Mouse (Mus musculus): ENCODE data around the gene Pbx3. TPM values are rescaled to one million over a fixed set of nuclear protein-coding genes. Genes with fewer than 3 reads are reported as not detected.

The Pbx3 gene
- total RNA-seq, 2 experiments from 2014 or later: 3.9 to 18.4 TPM

- ATAC-seq (replicated peaks; ENCODE audit: poor library complexity, severe bottlenecking): no peak
These were observed 138.7 kb downstream of the Pbx3 start for GRCm38 (mm10) chr2:34234274-34234673.

- ATAC-seq (replicated peaks; ENCODE audit: poor library complexity, severe bottlenecking): no peak
These were observed 139.7 kb downstream of the Pbx3 start for GRCm38 (mm10) chr2:34233271-34233670.

DNA sequence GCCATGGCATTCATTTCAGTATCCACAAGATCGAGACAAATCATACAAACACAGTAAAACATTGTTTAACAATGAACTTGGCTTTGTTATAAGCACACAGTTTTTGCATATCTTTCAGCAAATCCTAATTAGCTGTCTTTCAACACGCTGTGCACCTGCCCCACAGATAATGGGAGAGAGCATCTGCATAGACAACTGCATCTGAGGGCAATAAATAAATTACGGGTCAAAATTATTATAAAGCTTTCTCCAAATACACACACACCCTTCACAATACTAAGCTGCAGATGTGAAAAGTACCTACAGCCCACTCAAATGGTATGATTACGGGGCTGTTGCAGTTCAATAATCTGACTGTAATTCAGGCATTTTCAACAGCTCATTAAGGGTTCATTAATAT is 145.3 kb downstream of the Pbx3 start:
- ATAC-seq (replicated peaks; ENCODE audit: poor library complexity, severe bottlenecking): no peak

DNA sequence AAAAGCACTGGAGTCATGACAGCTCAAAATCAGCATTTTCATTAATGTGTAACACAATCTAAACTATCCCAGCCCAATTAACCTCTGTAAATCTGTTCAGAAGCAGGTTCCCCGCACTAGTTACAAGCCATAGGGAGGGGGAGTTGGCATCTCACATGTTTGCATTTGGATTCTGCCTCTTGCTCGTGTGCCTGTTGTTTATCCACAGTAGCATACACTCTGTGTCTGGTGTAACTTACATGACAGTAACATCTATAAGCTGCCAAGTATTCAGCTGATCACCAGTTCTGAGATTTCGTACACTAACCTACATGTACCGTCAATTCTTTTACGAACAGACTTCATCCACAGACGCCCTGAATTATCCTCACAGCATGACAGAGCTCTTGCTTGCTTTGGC is 147.5 kb downstream of the Pbx3 start:
- ATAC-seq (replicated peaks; ENCODE audit: poor library complexity, severe bottlenecking): no peak

GRCm38 (mm10) chr2:34221477-34221876 is 151.5 kb downstream of the Pbx3 start:
- no peak for ATAC-seq (replicated peaks; ENCODE audit: poor library complexity, severe bottlenecking)

DNA sequence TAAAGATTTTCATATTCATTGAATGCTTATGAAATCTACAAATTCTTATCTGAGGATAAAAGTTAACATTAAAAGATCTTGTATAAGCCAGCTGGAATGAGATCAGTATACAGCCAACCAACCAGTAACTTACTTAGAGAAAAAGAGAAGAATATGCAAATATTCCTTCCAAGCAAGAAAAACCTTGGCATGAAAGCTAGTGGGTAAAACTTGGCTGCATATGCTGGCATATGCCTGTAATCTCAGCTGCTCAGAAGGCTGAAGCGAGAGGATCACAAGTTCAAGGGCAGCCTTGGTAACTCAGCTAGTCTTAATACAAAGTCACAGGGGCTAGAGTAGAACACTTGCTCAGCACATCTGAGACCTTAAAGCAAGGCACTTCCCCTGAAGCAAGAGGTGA is 153.8 kb downstream of the Pbx3 start:
- ATAC-seq (replicated peaks; ENCODE audit: poor library complexity, severe bottlenecking): no peak

- ATAC-seq (replicated peaks; ENCODE audit: poor library complexity, severe bottlenecking): no peak
These were observed 155.3 kb downstream of the Pbx3 start for GRCm38 (mm10) chr2:34217596-34217995.

GRCm38 (mm10) chr2:34215496-34215895 is 157.4 kb downstream of the Pbx3 start:
- no peak for ATAC-seq (replicated peaks; ENCODE audit: poor library complexity, severe bottlenecking)

DNA sequence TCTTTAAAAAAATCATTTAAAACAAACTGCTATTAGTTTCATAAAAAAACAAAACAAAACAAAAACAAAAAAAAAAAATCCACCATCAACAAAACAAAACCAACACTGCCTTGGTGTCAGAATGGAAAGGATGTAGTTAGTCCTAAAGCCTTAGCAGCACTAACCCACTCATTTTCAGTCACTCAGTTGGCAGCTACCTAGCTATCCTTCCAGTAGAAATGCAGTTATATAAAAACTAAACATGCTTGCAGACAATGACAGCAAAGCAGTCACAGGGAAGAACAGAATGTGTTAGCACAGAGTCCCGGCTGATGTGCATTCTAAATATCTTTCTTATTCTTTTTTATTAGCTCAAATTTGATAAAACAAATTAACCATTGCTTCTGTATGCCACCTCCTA is 160.5 kb downstream of the Pbx3 start:
- ATAC-seq (replicated peaks; ENCODE audit: poor library complexity, severe bottlenecking): no peak

DNA sequence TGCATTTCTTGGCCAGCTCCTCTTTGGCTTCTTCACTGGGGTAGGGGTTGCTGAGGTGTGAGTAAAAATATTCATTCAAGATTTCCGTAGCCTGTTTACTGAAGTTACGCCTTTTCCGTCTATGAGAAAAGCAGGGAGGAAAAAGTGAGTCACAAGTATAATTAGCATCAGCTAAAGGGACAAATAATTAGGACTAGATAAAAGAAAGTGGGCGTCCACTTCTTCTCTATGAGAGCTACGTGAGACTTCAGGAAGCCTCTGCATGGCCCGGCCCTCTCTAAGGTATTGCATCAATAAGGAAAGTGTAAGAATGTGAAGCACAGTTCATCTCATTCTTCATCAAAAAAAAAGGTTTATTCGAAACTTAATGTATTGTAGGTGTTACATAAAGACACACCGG is 168.1 kb downstream of the Pbx3 start:
- no peak for ATAC-seq (replicated peaks; ENCODE audit: poor library complexity, severe bottlenecking)

DNA sequence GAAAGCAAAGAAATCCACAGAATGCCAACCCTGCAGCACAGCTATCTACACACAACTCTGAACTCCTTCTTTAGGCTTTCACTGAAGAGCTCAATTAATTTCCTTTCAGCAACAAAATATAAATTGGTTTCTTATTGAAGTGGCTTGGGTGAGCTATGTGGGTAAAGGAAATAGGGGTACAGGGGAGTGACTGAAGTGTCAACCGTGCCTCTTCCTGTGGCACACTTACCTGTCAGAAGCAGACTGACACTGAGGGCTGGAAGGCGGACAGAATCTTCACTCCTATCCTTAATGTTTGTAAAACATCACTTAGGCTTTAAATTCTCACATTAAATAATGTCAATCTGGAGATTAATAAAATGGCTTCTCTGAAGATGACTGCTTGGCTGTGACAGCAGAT is 168.6 kb downstream of the Pbx3 start:
- no peak for ATAC-seq (replicated peaks; ENCODE audit: poor library complexity, severe bottlenecking)

DNA sequence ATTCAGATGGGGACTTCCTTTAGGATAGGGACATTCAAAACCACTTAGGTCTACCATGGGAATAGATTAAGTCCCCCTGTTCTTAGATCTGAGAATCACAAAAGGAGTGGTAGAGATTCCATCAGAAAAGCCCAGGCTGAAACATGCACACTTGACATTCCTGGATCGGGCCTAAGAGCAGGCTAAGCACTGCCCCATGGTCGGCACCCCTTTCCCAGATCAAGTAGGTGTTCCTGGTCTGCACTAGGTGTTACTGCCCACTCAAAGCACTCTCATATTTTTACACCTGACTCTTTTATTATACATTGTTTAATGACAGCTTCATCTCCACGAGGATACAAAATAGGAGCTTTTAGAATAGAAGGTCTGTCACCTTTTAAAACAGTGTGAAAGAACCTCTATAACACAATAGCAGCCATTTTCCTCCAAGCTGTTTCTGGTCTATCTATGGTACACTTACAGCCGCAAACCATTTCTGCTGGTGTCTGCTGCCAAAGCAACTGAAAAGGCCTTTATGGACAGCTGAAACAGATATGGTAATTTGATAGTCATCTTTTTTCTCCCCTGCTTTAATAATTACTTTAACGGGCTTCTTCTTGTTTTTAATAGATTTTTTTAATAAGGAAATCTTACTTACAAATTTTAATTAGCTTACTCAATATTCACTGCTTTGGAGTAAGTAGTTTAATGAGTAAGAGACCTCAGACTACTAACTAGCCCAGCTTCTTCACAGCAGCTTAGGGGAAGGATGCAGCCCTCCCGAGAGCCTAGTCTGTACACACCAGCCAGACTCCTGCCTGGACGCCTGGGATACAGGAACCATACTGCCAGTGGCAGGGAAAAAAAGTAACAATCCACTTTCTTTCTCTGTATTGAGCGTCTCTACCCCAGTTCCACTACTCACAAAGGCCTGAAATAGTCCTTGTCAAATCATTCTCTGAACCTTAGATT is 178.8 kb downstream of the Pbx3 start:
- no peak for ATAC-seq (replicated peaks; ENCODE audit: poor library complexity, severe bottlenecking)

DNA sequence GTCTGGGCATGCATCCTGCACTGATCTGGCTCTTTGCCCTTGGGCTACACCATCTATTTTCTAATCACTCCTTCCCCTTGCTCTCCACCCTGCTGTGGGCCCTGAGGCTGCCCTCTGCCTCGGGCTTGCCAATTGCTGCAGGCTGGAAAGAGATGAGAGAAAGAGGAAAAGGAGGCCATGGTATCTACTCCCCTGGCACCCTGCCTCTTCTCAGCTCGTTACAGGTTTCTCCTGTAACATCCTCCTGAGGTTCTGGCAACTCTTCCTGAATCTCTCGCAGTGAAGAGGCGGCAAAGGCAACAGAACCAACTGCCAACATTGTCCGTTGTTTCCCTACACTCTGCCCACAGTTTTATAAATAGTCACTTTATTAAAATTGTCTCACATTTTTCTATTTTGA is 179.7 kb downstream of the Pbx3 start:
- no peak for ATAC-seq (replicated peaks; ENCODE audit: poor library complexity, severe bottlenecking)

GRCm38 (mm10) chr2:34187366-34187765 is 185.6 kb downstream of the Pbx3 start:
- no peak for ATAC-seq (replicated peaks; ENCODE audit: poor library complexity, severe bottlenecking)

- ATAC-seq (replicated peaks; ENCODE audit: poor library complexity, severe bottlenecking): no peak
These were observed 191.3 kb downstream of the Pbx3 start for GRCm38 (mm10) chr2:34181600-34181999.

DNA sequence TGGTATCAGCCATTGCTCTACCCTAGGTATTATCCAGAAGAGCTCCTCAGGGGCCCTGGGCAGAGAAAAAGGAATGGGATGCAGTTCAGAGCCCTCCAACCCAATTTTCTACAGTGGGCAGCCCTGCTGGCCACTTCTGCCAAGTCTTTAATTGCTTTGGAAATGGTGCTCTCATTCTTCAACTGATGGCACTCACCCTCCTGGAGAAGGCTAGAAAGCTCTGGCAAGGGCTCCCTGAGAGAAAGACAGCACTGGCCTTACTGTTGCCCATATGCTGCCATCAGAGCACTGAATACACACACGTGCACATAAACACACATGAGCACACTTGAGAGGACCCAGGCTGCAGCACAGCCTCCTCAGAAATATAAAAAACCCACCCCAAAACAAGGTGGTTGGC is 193.6 kb downstream of the Pbx3 start:
- no peak for ATAC-seq (replicated peaks; ENCODE audit: poor library complexity, severe bottlenecking)

DNA sequence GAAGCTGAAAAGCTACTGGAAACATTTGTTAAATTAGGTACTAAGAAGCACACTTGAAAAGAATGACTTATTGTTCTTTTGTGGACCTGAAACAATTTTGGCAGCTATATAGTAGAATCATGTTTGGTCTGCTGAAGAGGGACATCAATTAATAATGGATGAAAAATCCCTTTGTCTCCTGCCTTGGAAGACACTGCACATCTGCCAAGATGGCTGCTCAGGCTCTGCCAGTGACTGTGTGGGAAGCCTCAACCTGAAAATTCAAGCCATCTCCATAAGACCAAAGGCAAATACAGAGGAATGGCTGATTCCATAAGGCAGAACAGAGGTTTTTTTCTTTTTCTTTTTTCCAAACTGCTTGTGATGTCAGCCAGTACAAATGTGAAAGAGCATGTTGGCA is 194.3 kb downstream of the Pbx3 start:
- ATAC-seq (replicated peaks; ENCODE audit: poor library complexity, severe bottlenecking): no peak

- ATAC-seq (replicated peaks; ENCODE audit: poor library complexity, severe bottlenecking): no peak
These were observed 202.5 kb downstream of the Pbx3 start for GRCm38 (mm10) chr2:34170424-34170823.

DNA sequence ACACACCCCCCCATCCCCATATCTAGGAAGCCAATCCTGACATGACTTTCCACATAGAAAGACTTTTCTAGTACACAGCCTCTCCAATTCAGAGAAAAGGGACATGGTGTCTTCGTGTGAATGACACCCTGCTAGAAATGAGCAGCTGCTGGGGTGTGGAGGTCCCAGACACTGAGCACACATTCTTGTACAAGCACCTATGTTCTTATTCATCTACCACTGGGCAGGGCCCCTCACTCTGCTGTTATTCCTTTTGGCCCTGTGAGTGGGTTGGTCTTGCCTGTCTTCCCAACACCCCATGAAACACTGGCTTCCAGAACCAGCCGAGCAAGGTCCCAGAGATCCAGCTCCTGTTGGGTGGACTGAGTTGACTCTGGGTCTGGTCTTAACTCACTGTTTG is 203.3 kb downstream of the Pbx3 start:
- ATAC-seq (replicated peaks; ENCODE audit: poor library complexity, severe bottlenecking): no peak

GRCm38 (mm10) chr2:34168191-34168590 is 204.8 kb downstream of the Pbx3 start:
- no peak for ATAC-seq (replicated peaks; ENCODE audit: poor library complexity, severe bottlenecking)

DNA sequence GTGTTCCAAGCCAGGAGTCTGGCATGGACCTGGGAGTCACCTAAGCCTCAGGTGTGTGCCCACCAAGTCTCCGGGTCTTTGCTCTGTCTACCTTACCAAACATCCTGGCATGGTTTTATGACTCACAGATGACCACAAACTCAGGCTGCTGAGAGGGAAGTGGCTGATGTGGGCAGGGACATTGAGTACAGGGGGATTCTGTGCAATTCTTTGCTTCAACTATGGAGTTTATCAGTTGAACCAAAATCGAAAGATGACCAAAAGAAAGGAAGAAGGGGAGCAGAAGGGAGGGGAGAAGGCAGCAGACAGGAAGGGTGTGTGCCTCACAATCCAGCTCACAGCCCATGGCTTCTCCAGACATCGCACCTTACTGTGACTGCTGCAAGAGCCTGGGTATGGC is 210.5 kb downstream of the Pbx3 start:
- no peak; the same call in 1 of the 2 replicates for ATAC-seq (replicated peaks; ENCODE audit: poor library complexity, severe bottlenecking)

DNA sequence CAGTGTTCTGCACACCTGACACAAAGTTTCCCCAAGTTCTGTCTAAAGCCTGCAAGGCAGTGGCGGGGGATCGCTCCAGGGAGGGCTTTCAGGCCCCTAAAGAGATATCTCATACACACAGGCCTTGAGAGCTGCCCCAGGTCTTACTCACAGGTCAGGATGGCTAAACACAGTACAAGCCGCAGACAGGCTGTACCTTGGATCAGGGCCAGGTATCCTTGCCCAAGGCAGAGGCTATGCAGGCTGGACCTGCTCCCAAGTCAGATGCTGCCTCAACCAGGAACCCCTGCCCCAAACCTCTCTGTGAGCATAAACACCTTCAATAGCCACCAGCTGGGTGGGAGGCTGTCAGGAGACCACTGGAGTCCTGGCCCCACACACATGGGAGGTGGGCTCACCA is 215.2 kb downstream of the Pbx3 start:
- no peak for ATAC-seq (replicated peaks; ENCODE audit: poor library complexity, severe bottlenecking)

Data from granulocyte monocyte progenitor cell, adult 5-6 weeks (primary cell).